Mouse (Mus musculus): Measurements from ENCODE around the gene Esr1. TPM values are rescaled to one million over a fixed set of nuclear protein-coding genes. Genes with fewer than 3 reads are reported as not detected.

Gene Esr1
- polyA plus RNA-seq, 2 experiments = 0.06 to 0.29 TPM

DNA sequence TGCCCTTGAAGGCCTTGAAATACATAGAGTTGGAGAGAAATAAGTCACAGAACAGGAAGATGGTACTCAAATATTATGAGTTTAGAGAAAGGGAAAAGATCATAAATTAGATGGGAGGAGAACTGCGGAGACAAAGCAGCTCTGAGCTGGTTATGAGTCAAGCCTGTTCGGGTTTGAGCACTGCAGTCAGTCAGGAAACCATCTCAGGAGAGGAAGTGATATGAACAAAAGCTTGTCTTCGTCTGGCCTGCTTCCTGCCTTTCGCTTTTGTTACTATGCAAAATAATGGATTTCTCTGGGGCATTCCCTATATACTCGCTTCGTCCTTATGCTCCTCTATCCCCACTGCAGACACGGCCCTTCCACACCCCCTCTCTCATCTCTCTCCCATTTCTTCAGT lies 288.9 kb downstream of the Esr1 start:
- Histone ChIP-seq H3K9me3 (ENCODE audit: control insufficient read depth, low read length) (no peaks in the 10 kb centered on the region), H3K9ac (replicated peaks) (no peak overlapping the region), H3K36me3 (replicated peaks; ENCODE audit: control insufficient read depth, insufficient read depth, low read depth) (no peaks in the 10 kb centered on the region), H3K4me3 (ENCODE audit: insufficient read depth in 1 of 2, low read depth in 2 of 2, low read length in 2 of 2) (no peak overlapping the region), H3K4me2 (ENCODE audit: low read depth) (no peak overlapping the region), H3K4me1 (replicated peaks; ENCODE audit: control insufficient read depth in 2 of 2, insufficient read depth in 2 of 2, low read length in 1 of 2) (no peaks in the 10 kb centered on the region), H3K27ac (no peak overlapping the region), H3K27me3 (ENCODE audit: control insufficient read depth, insufficient read depth, low read length) (no peaks in the 10 kb centered on the region)
- 32% methylated on average over 7 of the region's 7 CpGs for WGBS (ENCODE audit: insufficient replicate concordance)
- no peak for DNase-seq (ENCODE audit: low read depth in 3 of 3, low spot score in 3 of 3)
- no peak for ATAC-seq (ENCODE audit: insufficient read depth)
- TF ChIP-seq EP300 (IDR thresholded peaks at IDR 0.05; ENCODE audit: low read depth) (no peak), CTCF (IDR thresholded peaks at IDR 0.05; ENCODE audit: low read depth) (no peak)

DNA sequence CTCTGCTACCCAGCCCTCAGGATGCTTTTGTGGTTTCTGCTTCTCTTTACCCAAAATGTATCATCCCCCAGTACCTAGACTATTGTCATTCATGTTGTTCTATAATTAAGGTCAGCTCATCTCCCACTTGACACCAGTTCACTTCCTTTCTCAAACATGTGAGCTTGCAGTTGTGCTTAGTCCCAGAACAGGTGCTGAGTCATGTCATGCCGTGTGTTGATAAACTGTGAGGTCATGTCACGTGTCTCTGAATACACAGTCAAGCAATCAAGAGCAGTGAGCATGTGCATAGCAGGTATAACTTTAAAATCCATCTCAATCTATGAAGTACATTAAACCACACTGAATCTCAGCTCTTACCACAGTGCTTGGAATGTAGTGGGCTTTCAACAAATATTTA lies 297.9 kb downstream of the Esr1 start:
- Histone ChIP-seq H3K4me2 (ENCODE audit: low read depth) (no peak overlapping the region), H3K27me3 (ENCODE audit: control insufficient read depth, insufficient read depth, low read length) (no peaks in the 10 kb centered on the region), H3K9me3 (ENCODE audit: control insufficient read depth, low read length) (no peaks in the 10 kb centered on the region), H3K4me1 (replicated peaks; ENCODE audit: control insufficient read depth in 2 of 2, insufficient read depth in 2 of 2, low read length in 1 of 2) (no peaks in the 10 kb centered on the region), H3K27ac (no peak overlapping the region), H3K9ac (replicated peaks) (no peak overlapping the region), H3K4me3 (ENCODE audit: insufficient read depth in 1 of 2, low read depth in 2 of 2, low read length in 2 of 2) (no peak overlapping the region), H3K36me3 (replicated peaks; ENCODE audit: control insufficient read depth, insufficient read depth, low read depth) (no peaks in the 10 kb centered on the region)
- no peak for DNase-seq (ENCODE audit: low read depth in 3 of 3, low spot score in 3 of 3)
- 21% methylated on average over 2 of the region's 2 CpGs for WGBS (ENCODE audit: insufficient replicate concordance)
- TF ChIP-seq EP300 (IDR thresholded peaks at IDR 0.05; ENCODE audit: low read depth) (no peak), CTCF (IDR thresholded peaks at IDR 0.05; ENCODE audit: low read depth) (no peak)
- ATAC-seq (ENCODE audit: insufficient read depth) = no peak

DNA sequence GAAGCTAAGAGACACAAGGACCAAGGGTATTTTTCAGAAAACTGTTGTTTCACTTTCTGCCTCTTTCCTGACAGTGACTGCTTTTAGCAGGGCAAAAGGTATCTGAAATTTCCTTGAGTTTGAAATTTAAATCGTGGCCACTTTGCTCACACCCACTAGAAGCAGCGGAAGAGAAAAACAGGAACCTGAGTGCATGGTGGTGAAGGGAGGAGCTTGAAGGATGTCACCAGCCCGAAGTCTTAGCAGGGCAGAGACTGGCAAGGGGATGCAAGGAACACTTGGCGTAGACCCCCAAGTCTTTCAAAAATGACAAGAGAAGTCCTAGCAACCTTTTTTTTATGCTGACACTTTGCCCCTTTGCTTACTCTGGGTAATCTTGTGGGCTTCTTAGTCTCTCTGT lies 299.1 kb downstream of the Esr1 start:
- Histone ChIP-seq H3K4me1 (replicated peaks; ENCODE audit: control insufficient read depth in 2 of 2, insufficient read depth in 2 of 2, low read length in 1 of 2) (no peaks in the 10 kb centered on the region), H3K27ac (no peak overlapping the region), H3K36me3 (replicated peaks; ENCODE audit: control insufficient read depth, insufficient read depth, low read depth) (no peaks in the 10 kb centered on the region), H3K4me3 (ENCODE audit: insufficient read depth in 1 of 2, low read depth in 2 of 2, low read length in 2 of 2) (no peak overlapping the region), H3K4me2 (ENCODE audit: low read depth) (no peak overlapping the region), H3K9me3 (ENCODE audit: control insufficient read depth, low read length) (no peaks in the 10 kb centered on the region), H3K9ac (replicated peaks) (no peak overlapping the region), H3K27me3 (ENCODE audit: control insufficient read depth, insufficient read depth, low read length) (no peaks in the 10 kb centered on the region)
- DNase-seq (ENCODE audit: low read depth in 3 of 3, low spot score in 3 of 3) (no peak), ATAC-seq (ENCODE audit: insufficient read depth) (no peak)
- TF ChIP-seq EP300 (IDR thresholded peaks at IDR 0.05; ENCODE audit: low read depth) = no peak
- TF ChIP-seq CTCF (IDR thresholded peaks at IDR 0.05; ENCODE audit: low read depth) = no peak
- 31% methylated on average over 4 of the region's 4 CpGs for WGBS (ENCODE audit: insufficient replicate concordance)

DNA sequence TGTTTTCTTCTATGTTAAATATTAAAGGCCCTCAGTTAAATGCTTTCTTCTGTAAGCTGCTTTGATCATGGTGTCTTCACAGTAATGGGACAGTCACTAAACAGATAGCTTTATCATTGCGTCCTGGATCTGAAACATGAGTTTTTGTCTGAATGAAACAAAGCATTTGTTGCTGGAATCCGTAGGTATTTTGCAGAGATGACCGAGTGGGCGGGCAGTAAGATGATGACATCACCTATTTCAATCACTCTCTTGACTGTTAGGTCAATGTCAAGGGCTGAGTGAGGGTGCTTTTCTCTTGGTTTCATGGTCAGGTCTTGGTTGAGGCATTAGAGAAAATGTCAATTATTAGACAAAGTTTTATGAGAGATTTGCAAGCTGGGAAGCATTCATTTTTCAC lies 307.7 kb downstream of the Esr1 start:
- no peak for DNase-seq (ENCODE audit: low read depth in 3 of 3, low spot score in 3 of 3)
- Histone ChIP-seq H3K36me3 (replicated peaks; ENCODE audit: control insufficient read depth, insufficient read depth, low read depth) (no peaks in the 10 kb centered on the region), H3K4me3 (ENCODE audit: insufficient read depth in 1 of 2, low read depth in 2 of 2, low read length in 2 of 2) (no peak overlapping the region), H3K27ac (no peak overlapping the region), H3K9ac (replicated peaks) (no peak overlapping the region), H3K4me1 (replicated peaks; ENCODE audit: control insufficient read depth in 2 of 2, insufficient read depth in 2 of 2, low read length in 1 of 2) (no peaks in the 10 kb centered on the region), H3K4me2 (ENCODE audit: low read depth) (no peak overlapping the region), H3K27me3 (ENCODE audit: control insufficient read depth, insufficient read depth, low read length) (no peaks in the 10 kb centered on the region), H3K9me3 (ENCODE audit: control insufficient read depth, low read length) (no peaks in the 10 kb centered on the region)
- WGBS (ENCODE audit: insufficient replicate concordance) = 69% methylated on average over 4 of the region's 4 CpGs
- TF ChIP-seq EP300 (IDR thresholded peaks at IDR 0.05; ENCODE audit: low read depth) (no peak), CTCF (IDR thresholded peaks at IDR 0.05; ENCODE audit: low read depth) (no peak)
- ATAC-seq (ENCODE audit: insufficient read depth) = no peak

DNA sequence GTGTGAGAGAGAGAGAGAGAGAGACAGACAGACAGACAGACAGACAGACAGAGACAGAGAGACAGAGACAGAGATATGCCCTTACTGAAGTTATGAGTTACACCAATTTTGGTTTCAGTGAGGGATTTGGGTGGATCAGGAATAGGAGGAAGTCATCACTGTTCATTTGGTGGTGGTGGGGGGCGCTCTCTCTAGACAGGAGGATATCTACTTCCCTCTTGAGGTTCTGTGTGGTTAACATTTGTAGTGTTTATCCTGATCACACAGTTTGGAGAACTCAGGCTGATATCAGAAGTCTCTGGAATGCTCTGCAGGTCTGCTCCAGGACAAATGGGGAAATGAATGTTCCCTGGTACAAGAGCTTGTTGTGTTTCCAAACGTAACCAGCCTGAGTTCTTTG lies 312.2 kb downstream of the Esr1 start:
- DNase-seq (ENCODE audit: low read depth in 3 of 3, low spot score in 3 of 3) (no peak), ATAC-seq (ENCODE audit: insufficient read depth) (no peak)
- H3K27ac ChIP-seq = no peak overlapping the region
- H3K9ac ChIP-seq (replicated peaks) = no peak overlapping the region
- H3K4me2 ChIP-seq (ENCODE audit: low read depth) = no peak overlapping the region
- H3K4me3 ChIP-seq (ENCODE audit: insufficient read depth in 1 of 2, low read depth in 2 of 2, low read length in 2 of 2) = no peak overlapping the region
- no peak for TF ChIP-seq EP300 (IDR thresholded peaks at IDR 0.05; ENCODE audit: low read depth)
- no peak for TF ChIP-seq CTCF (IDR thresholded peaks at IDR 0.05; ENCODE audit: low read depth)
- H3K36me3 ChIP-seq (replicated peaks; ENCODE audit: control insufficient read depth, insufficient read depth, low read depth) = no peaks in the 10 kb centered on the region
- H3K27me3 ChIP-seq (ENCODE audit: control insufficient read depth, insufficient read depth, low read length) = no peaks in the 10 kb centered on the region
- whole genome bisulfite sequencing (ENCODE audit: insufficient replicate concordance) = 45% methylated on average over 2 of the region's 2 CpGs
- no peaks in the 10 kb centered on the region for H3K9me3 ChIP-seq (ENCODE audit: control insufficient read depth, low read length)
- no peaks in the 10 kb centered on the region for H3K4me1 ChIP-seq (replicated peaks; ENCODE audit: control insufficient read depth in 2 of 2, insufficient read depth in 2 of 2, low read length in 1 of 2)
